Mouse (Mus musculus): Measurements from ENCODE around the gene Abi3bp.

- no peak for TF ChIP-seq MYOG (IDR thresholded peaks at IDR 0.05; ENCODE audit: control insufficient read depth in 1 of 3, insufficient read depth in 1 of 3, insufficient read length in 2 of 3, low read depth in 2 of 3)
- no peak for TF ChIP-seq USF1 (IDR thresholded peaks at IDR 0.05; ENCODE audit: low read depth)
Measured at GRCm38 (mm10) chr16:56593581-56593980, 115.9 kb downstream of the Abi3bp start.
